Mouse (Mus musculus) embryonic facial prominence, embryonic 13.5 days (tissue): ENCODE measurements around the gene Uevld. TPM values are rescaled to one million over a fixed set of nuclear protein-coding genes. Genes with fewer than 3 reads are reported as not detected.
A peak's percentile ranks its signal among the peaks of the same experiment; 100 is the strongest.

ENCODE experiments used
- ATAC-seq: fragments of 200-750 bp; cut with Nextera tagmentation; 2 replicates; pipeline ENCODE4 v1.8.0; 2017; ENCODE audit warnings: low read depth; ENCODE audit not compliant: insufficient number of reproducible peaks, insufficient read depth, low FRiP score, low TSS enrichment
- H3K27ac ChIP-seq: fragments of 300-500 bp; sonication (generic); 2 replicates; pipeline ENCODE4 v1.5.1; 2015; ENCODE audit warnings: moderate library complexity, mild to moderate bottlenecking, inconsistent platforms
- H3K27me3 ChIP-seq: fragments of 300-500 bp; sonication (generic); 2 replicates; pipeline ENCODE4 v1.6.1; 2015; ENCODE audit warnings: mild to moderate bottlenecking, inconsistent platforms
- H3K36me3 ChIP-seq: fragments of 300-500 bp; sonication (generic); 2 replicates; pipeline ENCODE4 v1.6.1; 2015; ENCODE audit warnings: mild to moderate bottlenecking, inconsistent platforms
- H3K4me1 ChIP-seq: fragments of 300-500 bp; sonication (generic); 2 replicates; pipeline ENCODE4 v1.6.1; 2015; ENCODE audit warnings: inconsistent platforms
- H3K4me2 ChIP-seq: fragments of 300-500 bp; sonication (generic); 2 replicates; pipeline ENCODE4 v1.6.1; 2015; ENCODE audit warnings: moderate library complexity, mild to moderate bottlenecking, inconsistent platforms
- H3K4me3 ChIP-seq: fragments of 300-500 bp; sonication (generic); 2 replicates; pipeline ENCODE4 v1.5.1; 2015; ENCODE audit warnings: mild to moderate bottlenecking, inconsistent platforms
- H3K9ac ChIP-seq: fragments of 300-500 bp; sonication (generic); 2 replicates; pipeline ENCODE4 v1.6.1; 2015; ENCODE audit warnings: mild to moderate bottlenecking, inconsistent platforms
- H3K9me3 ChIP-seq: fragments of 300-500 bp; sonication (generic); 2 replicates; pipeline ENCODE4 v1.6.1; 2016; ENCODE audit warnings: inconsistent platforms
- WGBS: fragments of 180-500 bp; shearing (Covaris S2); methylation state at CpG from one replicate; pipeline ENCODE4 v1.1.7; 2015; ENCODE audit warnings: mixed read lengths; 5-methylcytosine and 5-hydroxymethylcytosine counted together
- polyA plus RNA-seq: library from polyadenylated mRNA; unstranded; fragments of >200 nt; fragmentation: Nextera tagmentation; extraction: Ambion mirVana; gene quantifications from 2 replicates; pipeline ENCODE4 v1.2.1, GENCODE M21; 2015

Gene Uevld
- polyA plus RNA-seq, result 10.3 and 11.2 TPM in 2 replicates

DNA sequence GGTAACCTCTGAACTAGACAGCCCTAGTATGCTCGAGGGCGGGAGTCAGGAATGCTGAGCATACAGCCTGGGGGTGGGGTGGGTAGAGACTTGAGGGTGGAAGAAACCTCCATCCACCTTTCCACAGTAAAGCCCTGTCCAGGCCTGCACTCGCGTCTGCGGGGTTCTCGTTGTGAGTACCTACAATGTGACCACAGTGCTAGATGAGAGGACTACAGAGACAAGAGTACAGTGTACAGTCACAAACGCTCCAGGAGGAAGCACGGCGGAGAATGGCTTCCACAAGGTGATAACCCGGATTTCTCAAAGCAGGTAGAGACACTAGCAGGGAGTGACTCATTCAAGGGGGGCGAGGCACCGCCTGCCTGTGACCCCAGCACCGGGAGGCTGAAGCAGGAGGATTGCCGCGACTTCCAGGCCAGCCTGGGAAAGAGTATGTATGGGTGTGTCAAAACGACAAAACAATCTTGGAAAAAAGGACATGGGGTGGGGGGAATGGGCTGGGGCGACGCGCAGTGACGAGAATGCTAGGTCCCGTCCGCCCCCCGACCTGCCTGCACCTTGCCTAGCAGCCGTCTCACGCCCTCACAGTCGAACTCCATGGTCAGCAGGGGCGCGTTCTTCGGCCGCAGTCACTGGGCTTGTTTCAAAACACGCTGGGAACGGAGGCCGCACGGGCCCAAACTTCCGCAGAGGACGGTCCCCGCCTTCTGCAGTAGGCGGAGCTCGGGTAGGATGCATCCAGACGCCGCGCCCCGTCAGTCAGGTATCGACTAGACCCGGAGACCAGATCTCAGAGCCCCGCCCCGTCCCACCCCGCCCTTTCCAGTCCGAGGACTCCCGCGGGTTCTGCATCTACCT is at the start of gene Uevld:
Gene Uevld (minus strand): TSS at position 697 of the 861 bp plus-strand sequence.
- H3K4me1 ChIP-seq, result peaks cover 13% of the 10 kb centered on the region
- peak within 1 kb of the TSS; percentile 88 for H3K9ac ChIP-seq
- H3K9me3 ChIP-seq, result no peaks in the 10 kb centered on the region
- 1% methylated on average over 51 of the region's 51 CpGs for WGBS
- H3K27ac ChIP-seq, result peak within 1 kb of the TSS; percentile 44; the same call in 1 of the 2 replicates
- H3K36me3 ChIP-seq, result peaks cover 23% of the 10 kb centered on the region
- peak within 1 kb of the TSS; percentile 79 for H3K4me2 ChIP-seq
- peak within 1 kb of the TSS; percentile 80 for H3K4me3 ChIP-seq
- ATAC-seq, result peak; percentile 81
- peaks cover 15% of the 10 kb centered on the region for H3K27me3 ChIP-seq

DNA sequence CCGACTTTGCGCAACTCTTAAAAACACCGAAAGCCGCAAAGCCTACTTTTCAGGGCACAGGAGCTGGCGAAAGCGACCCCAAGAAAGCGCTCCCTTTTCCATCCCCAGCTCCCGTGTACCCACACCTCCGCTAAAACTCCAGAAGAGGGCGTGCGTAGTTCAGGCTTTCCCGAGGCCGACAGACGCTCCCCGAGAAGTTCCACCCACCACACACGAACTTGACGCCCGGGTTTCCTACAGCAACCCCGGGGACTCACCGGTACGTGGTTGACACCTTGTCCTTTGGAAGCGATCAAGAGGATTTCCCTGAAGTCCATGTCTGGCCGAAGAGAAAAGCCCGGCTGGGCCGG is 49.5 kb upstream of the Uevld start:
- Histone ChIP-seq H3K4me1 (peaks cover 41% of the 10 kb centered on the region), H3K36me3 (no peaks in the 10 kb centered on the region), H3K4me3 (peak overlapping the region; percentile 74), H3K27me3 (no peaks in the 10 kb centered on the region), H3K9me3 (no peaks in the 10 kb centered on the region), H3K4me2 (peak overlapping the region; percentile 88), H3K9ac (peak overlapping the region; percentile 83), H3K27ac (peak overlapping the region; percentile 92)
- WGBS, result under 1% methylated on average over 25 of the region's 25 CpGs
- ATAC-seq, result peak; percentile 65

- peak overlapping the region; percentile 92 for H3K27ac ChIP-seq
- H3K4me3 ChIP-seq, result peak overlapping the region; percentile 74
- peaks cover 46% of the 10 kb centered on the region for H3K4me1 ChIP-seq
- H3K9ac ChIP-seq, result peak overlapping the region; percentile 83
- no peaks in the 10 kb centered on the region for H3K27me3 ChIP-seq
- WGBS, result 16% methylated on average over 21 of the region's 21 CpGs
- H3K4me2 ChIP-seq, result peak overlapping the region; percentile 88
- H3K36me3 ChIP-seq, result no peaks in the 10 kb centered on the region
- no peak for ATAC-seq
- no peaks in the 10 kb centered on the region for H3K9me3 ChIP-seq
These were observed 48.9 kb upstream of the Uevld start for GRCm38 (mm10) chr7:47007109-47007780.

DNA sequence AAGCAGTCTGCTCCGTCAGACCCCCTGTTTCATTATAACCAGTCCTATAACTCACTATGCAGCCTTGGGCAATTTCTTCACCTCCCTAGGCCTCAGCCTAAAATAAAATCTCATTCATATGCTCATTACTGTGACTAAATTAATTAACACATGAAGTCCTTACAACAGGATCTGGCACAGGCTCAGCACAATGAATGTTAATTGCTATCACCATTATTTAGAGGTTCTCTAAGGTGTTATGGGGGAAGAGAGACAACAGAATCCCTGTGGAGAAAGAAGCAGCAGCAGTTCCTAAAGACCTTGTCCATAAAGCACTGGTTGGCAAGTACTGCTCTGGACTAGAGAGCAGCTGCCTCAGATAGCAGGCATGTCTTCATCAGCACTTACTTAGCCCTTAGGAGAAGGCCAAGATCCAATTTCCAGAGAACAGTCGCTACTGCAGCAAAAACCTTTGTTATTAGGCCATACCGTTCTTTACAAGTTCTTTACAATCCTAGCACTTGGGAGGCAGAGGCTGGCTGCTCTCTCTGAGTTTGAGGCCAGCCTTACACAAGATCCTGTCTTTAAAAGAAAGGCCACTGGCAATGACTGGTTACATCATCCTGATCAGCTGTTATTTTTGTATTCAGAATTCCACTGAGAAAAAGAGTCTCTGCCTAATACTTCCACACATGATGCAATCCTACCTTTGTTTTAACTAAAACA is 45.2 kb upstream of the Uevld start:
- no peak overlapping the region for H3K4me3 ChIP-seq
- no peak overlapping the region for H3K4me2 ChIP-seq
- no peak for ATAC-seq
- peaks cover 8% of the 10 kb centered on the region for H3K36me3 ChIP-seq
- H3K4me1 ChIP-seq, result peaks cover 56% of the 10 kb centered on the region
- no peaks in the 10 kb centered on the region for H3K9me3 ChIP-seq
- H3K27ac ChIP-seq, result peak overlapping the region; percentile 23; the same call in 1 of the 2 replicates
- H3K9ac ChIP-seq, result peak overlapping the region; percentile 33; the same call in 1 of the 2 replicates
- H3K27me3 ChIP-seq, result no peaks in the 10 kb centered on the region
- 33% methylated on average over 3 of the region's 3 CpGs for WGBS

DNA sequence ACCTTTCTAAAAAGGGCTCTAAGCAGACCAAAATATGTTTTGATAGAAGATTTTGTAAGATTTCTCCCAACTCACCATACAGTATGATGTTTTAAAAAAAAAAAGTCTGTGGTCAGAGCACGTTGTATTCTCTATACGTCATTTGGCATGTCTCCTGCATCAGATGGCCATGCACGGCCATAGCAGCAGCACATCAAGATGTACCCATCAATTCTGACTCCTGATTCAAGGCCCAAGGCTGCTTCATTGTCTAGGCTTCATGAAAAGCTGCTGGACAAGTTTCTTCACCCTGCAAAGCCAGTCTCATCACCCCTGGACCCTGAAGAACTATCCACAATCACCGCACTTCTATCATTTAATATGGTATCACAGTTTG is 43.6 kb upstream of the Uevld start:
- H3K27ac ChIP-seq, result peak overlapping the region; percentile 83
- no peak for ATAC-seq
- WGBS, result 36% methylated on average over 4 of the region's 4 CpGs
- H3K9ac ChIP-seq, result no peak overlapping the region
- H3K27me3 ChIP-seq, result no peaks in the 10 kb centered on the region
- peaks cover 25% of the 10 kb centered on the region for H3K36me3 ChIP-seq
- peak overlapping the region; percentile 34 for H3K4me2 ChIP-seq
- H3K4me3 ChIP-seq, result no peak overlapping the region
- peaks cover 52% of the 10 kb centered on the region for H3K4me1 ChIP-seq
- no peaks in the 10 kb centered on the region for H3K9me3 ChIP-seq

DNA sequence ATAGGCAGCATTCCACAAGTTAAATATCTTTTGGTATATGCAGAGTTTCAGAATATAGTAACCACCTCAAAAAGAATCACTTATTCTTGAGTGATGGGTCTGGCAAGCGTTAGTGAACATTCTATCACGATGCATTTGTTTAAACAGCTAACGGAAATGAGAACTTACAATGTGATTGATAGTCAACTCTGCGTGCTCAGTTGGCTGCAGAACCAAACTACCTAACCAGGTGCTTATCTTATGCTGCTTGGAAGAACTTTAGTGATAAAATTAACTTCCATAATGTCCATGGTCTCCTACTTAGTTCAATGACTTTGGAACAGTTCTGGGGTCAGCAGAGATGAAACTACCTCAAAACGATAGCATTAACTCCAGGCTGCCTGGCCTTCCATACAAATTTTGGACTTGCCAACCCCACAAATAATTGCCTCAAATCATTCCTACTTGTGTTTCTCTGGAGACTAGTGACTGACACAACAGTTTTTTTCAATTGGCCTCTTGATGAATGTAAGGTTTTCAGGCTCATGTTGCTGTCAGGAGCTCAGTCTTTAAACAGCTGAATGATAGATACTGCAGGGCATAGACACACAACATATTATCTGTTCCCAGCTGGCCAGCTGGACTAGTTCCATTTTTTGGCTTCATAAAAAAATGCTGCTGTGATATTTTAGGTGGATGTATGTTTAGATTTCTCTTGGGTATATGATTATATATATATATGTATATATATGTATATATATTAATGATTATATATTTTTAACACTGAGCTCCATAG is 43.0 kb upstream of the Uevld start:
- peaks cover 47% of the 10 kb centered on the region for H3K4me1 ChIP-seq
- no peak overlapping the region for H3K9ac ChIP-seq
- H3K9me3 ChIP-seq, result no peaks in the 10 kb centered on the region
- H3K4me3 ChIP-seq, result no peak overlapping the region
- no peak overlapping the region for H3K4me2 ChIP-seq
- no peak for ATAC-seq
- H3K36me3 ChIP-seq, result peaks cover 30% of the 10 kb centered on the region
- no peaks in the 10 kb centered on the region for H3K27me3 ChIP-seq
- H3K27ac ChIP-seq, result peak overlapping the region; percentile 49; the same call in 1 of the 2 replicates
- 74% methylated on average over 5 of the region's 5 CpGs for WGBS

- 30% methylated on average over 3 of the region's 3 CpGs for WGBS
- Histone ChIP-seq H3K9ac (no peak overlapping the region), H3K36me3 (peaks cover 36% of the 10 kb centered on the region), H3K4me1 (peaks cover 45% of the 10 kb centered on the region), H3K4me3 (no peak overlapping the region), H3K27ac (peak overlapping the region; percentile 62; the same call in 1 of the 2 replicates), H3K27me3 (no peaks in the 10 kb centered on the region), H3K9me3 (no peaks in the 10 kb centered on the region), H3K4me2 (no peak overlapping the region)
- ATAC-seq, result peak; percentile 90
These were observed 42.3 kb upstream of the Uevld start for GRCm38 (mm10) chr7:47000644-47000983.

DNA sequence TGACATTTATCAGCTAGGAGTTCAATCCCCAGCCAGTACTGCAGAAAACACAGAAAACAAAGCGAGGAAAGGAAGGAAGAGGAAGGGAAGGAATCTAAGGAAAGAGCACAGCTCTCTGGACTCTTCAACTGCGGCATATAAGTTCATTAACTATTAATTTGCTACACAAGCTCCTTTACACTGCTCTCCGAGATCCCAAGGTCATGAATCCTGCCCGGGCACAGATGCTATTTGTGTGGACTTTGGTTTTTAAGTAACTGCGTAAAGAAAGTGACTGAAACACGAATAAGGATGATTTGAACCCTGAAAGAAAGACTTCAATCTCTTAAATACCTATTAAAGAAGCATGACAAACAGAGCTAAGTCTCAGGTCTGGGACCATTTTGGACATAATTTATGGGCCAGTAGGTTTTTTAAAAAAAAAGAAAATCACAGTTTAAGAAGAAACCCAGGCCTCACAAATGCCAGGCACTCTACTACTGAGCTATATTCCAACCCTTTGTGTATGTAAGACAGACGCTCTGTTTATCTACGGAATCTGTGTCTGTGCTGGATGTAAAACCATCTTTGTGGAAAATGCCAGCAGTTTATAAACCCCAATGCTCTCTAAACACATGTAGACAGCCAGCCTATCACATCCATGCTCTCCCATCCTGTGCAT is 41.8 kb upstream of the Uevld start:
- Histone ChIP-seq H3K9ac (no peak overlapping the region), H3K9me3 (no peaks in the 10 kb centered on the region), H3K36me3 (peaks cover 41% of the 10 kb centered on the region), H3K4me1 (peaks cover 40% of the 10 kb centered on the region), H3K4me3 (no peak overlapping the region), H3K4me2 (no peak overlapping the region), H3K27ac (peak overlapping the region; percentile 62; the same call in 1 of the 2 replicates), H3K27me3 (no peaks in the 10 kb centered on the region)
- WGBS, result 71% methylated on average over 8 of the region's 8 CpGs
- no peak for ATAC-seq

GRCm38 (mm10) chr7:46998942-46999341 is 40.6 kb upstream of the Uevld start:
- no peak overlapping the region for H3K4me2 ChIP-seq
- H3K9ac ChIP-seq, result no peak overlapping the region
- no peak overlapping the region for H3K27ac ChIP-seq
- H3K27me3 ChIP-seq, result no peaks in the 10 kb centered on the region
- ATAC-seq, result no peak
- H3K36me3 ChIP-seq, result peaks cover 52% of the 10 kb centered on the region
- no peak overlapping the region for H3K4me3 ChIP-seq
- 97% methylated on average over 2 of the region's 2 CpGs for WGBS
- H3K4me1 ChIP-seq, result peaks cover 36% of the 10 kb centered on the region
- H3K9me3 ChIP-seq, result no peaks in the 10 kb centered on the region

- WGBS, result 89% methylated on average over 21 of the region's 21 CpGs
- ATAC-seq, result no peak
- Histone ChIP-seq H3K27me3 (no peaks in the 10 kb centered on the region), H3K9me3 (no peaks in the 10 kb centered on the region), H3K36me3 (peaks cover 64% of the 10 kb centered on the region), H3K4me1 (peaks cover 29% of the 10 kb centered on the region), H3K4me2 (no peak overlapping the region), H3K27ac (no peak overlapping the region), H3K9ac (no peak overlapping the region), H3K4me3 (no peak overlapping the region)
These were observed 39.5 kb upstream of the Uevld start for GRCm38 (mm10) chr7:46997644-46998395.
